Mouse (Mus musculus): Measurements from ENCODE around the gene Mief1.

Mief1 gene

DNA sequence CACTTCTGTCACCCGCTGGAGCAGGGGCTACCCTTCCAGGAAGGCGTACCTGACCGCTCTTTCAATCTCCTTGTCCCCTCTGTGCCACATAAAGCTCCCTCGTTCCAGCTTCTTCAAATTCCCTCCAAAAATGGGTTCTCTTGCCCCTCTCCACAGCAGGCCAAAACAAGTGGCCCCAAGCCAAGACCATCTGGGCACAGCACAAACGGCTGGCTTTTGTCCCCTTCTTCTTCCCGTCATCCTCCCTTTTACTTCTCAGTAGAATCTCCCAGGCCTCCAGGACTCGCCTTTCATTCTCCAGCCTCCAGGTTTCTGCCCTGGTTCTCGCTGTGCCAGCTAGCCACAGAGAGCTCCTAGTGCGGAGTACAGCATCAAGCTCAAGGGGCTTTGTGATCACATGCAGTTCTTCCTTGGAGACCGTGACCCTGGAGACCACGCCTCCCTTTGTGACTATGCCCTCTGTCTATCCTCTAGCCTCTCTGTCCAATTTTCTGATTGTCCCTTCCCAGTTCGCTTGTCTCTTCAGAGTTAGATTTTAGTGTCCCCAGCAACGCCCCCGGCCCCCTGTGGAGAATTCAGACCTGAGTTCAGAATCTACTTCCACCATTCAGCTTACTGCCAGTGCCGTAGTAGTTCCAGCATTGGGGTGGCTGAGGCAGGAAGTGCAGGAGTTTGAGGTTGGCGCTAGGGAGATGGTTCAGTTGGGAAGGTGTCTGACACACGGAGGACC is 5.6 kb upstream of the Mief1 start:
- no peak for DNase-seq

DNA sequence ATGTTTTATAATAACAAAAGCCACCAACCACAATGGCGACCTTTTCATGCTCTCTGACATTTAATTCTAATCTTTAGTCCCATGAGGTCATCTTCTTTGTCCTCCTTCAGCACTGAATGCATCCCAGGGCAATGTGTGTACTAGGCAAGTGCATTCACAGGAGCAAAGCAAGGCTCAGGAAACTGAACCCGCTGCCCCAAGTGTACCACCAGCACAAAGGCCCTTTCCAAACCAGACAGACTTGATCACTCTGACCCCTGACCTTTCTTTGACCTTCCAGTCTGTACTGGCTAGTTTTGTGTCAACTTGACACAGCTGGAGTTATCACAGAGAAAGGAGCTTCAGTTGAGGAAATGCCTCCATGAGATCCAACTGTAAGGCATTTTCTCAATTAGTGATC is 1.5 kb upstream of the Mief1 start:
- DNase-seq: no peak

DNA sequence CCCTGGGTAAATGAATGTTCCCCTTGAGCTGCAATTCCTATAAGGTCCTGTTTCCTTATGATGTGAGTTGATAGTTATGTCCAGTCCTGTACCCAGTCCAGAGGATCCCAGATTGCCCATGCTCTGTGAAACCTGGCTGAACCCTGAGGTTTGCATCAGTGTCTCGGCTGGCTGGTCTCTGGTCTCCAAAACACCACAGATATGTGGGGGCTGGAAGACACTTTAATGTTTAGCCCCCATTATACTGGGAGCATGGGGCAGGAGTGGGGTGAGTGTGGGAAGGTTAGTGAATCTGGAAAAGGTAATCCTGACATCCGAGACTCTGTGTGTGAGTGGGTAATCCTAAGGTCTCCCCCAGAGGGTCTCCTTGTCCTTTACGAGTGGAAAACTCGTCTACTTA is 765 bp upstream of the Mief1 start:
- DNase-seq: no peak

DNA sequence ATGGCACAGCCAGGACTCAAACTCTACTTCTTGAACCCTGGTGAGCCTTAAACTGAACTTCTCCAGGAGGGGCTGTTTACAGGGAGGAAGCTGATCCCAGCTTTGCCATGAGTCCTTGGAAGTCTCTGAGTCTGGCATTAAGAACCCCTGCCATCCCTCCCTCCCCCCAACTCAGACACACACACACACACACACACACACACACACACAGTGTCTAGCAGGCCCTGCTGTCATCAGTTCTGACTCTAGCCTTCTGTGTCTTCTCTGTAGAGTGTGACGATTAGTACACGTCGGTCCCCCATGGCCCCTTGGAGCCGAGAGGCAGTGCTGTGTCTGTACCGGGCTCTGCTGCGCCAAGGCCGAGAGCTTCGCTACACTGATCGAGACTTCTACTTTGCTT is 1.7 kb downstream of the Mief1 start, which contains the start of gene AC140267.1:
Gene AC140267.1 (plus strand): TSS at position 301 of the 400 bp plus-strand sequence.
- DNase-seq: no peak

DNA sequence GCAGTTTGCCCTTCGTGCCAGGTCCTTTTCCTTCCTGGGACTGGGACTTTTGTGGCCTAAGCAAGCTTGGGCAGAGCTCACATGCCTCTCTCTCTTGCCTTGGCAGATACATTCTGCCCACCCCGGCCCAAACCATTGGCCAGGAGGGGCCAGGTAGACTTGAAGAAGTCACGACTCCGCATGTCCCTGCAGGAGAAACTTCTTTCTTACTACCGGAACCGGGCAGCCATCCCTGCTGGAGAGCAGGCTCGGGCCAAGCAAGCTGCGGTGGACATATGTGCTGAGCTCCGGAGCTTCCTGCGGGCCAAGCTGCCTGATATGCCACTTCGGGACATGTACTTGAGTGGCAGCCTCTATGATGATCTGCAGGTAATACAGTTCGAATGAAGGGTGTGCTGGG is 14.3 kb downstream of the Mief1 start:
- DNase-seq: no peak

DNA sequence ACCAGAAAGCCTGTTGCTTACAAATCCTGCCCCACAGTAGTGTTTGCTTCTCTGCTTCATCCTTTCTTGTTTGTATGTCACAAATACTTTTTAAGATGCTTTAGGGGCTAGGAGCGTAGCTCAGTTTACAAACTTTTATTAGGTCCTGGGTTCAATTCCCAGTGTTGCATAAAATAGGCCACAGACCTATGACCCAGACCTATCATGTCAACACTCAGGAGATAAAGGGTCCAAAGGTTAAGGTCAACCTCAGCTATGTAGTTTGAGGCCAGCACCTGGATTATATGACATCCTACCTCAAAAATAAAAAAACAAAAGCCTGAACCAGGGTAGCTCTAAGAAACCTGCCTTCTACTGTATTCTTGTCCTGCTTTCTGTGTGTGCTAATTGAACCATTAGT is 14.8 kb downstream of the Mief1 start:
- no peak for DNase-seq

DNA sequence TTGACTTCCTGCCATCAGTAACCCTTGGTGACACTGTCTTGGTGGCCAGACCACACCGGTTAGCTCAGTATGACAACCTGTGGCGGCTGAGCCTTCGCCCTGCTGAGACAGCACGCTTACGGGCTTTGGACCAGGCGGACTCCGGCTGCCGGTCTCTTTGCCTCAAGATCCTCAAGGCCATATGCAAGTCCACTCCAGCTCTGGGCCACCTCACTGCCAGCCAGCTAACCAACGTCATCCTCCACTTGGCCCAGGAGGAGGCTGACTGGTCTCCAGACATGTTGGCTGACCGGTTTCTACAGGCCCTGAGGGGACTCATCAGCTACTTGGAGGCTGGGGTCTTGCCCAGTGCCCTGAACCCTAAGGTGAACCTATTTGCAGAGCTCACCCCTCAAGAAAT is 15.9 kb downstream of the Mief1 start:
- no peak for DNase-seq

DNA sequence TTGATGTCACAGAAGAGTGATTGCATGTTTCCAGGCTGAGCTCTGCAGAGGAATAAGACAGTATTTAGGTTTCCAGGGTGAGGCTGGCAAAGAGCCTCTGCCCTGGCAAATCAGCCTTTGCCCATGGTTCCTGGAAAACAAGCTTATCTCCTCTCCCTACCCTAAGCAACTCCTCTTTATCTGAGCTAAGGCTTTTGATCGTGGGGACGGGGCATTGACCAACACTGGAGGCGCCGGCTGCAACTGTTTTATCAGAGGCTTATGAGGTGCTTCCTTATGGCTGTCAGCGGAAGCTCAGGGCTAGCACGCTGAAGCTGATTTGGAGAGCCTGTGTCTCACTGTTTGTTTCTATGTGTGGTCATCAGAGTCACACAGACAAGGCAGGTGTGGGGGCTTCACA is 16.8 kb downstream of the Mief1 start:
- DNase-seq: no peak

DNA sequence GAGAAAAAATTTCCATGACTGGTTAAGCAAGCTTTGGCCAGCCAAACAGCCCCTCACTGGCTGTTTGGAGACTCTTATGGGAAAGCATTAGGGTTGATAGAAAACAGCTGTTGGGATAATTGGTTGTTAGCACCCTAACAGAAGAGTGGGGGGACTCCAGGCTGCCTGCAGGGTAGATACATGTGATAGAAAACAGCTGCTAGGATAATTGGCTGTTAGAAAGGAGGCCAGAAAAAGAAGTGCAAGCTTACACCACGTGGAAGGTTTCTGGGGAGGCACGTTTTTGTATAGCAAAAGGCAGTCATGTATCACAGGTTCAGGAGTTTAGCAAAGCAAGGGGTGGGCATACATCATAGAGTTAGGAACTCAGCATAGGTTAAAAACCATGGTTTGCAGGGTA is 19.7 kb downstream of the Mief1 start:
- no peak for DNase-seq

DNA sequence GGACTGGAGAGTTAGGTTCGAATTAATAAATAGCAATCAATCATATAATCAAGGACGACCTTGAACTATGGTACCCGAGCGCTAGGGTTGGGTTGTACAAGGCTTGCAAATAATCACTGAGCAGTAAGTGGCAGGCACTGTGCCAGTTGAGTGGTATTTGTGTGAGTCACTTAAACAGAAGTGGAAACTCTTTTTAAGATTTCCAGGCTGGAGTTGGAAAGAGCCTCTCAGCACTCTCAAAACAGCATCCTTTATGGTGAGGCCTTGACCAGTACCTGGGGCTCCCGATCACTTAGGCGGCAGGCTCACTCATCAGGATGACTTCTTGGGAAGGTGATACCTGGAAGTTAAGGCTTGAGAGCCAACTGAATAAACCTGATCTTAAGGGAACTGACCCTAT is 20.4 kb downstream of the Mief1 start:
- DNase-seq: no peak

DNA sequence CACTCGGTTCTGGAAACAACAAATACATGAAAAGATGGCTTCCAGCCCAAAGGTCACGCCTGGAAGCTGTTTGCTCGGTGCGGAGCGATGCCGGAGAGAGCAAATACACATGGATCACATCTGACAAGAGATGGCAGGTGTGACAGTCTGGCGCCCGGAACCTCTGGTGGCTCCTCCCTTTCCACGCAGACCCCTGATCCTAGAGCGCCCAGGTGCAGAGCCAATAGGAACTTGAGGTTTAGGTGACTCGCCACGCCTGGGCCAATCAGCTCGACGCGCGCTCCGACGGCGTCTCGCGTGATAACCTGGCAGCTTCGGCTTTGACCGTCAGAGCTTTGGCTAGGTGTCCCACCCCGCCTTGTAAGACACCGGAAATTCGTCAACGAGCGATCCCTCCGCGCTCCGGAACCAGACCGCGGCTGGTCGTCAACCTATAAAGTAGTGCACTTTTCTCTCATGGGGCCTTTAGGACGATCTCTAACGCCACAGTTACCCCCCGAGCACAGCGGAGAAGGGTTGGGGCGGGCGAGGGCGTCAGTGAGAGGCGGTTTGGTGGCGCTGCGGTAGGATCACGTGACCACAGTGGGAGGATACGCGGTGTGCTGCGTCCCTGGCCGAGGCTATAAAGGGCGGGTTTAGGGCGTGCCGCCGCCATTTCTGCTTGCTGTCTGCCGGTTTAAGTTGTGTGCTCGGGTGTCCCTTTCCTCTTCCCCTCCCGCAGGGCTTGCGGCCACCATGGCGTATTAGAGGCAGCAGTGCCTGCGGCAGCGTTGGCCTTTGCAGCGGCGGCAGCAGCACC is 21.2 kb downstream of the Mief1 start, which contains the start of gene Atf4:
Gene Atf4 (plus strand): TSS at position 338 of the 799 bp plus-strand sequence.
- peak; percentile 97 for DNase-seq

DNA sequence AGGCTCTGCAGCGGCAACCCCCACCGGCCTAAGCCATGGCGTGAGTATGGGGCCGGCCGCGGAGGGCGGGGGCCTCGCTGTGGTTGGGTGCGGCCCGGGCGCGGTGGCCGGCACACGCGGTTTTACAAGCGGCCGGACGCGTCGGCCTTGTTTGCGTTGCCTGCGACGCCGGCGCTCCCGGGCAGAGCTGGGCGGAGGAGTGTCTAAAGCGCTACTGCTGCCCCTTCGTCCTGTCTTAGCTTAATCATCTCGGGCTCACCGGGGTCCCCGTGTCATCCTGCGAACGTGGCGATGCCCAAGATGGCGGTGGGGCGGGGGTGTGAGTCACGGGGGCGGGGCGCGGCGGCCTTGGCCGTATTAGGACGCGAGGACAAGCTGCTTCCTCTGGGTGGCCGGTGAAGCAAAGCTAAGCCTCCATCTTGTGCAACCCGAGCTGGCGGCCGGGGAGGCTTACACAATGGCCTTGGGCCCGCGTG is 21.9 kb downstream of the Mief1 start:
- peak; percentile 64 for DNase-seq

DNA sequence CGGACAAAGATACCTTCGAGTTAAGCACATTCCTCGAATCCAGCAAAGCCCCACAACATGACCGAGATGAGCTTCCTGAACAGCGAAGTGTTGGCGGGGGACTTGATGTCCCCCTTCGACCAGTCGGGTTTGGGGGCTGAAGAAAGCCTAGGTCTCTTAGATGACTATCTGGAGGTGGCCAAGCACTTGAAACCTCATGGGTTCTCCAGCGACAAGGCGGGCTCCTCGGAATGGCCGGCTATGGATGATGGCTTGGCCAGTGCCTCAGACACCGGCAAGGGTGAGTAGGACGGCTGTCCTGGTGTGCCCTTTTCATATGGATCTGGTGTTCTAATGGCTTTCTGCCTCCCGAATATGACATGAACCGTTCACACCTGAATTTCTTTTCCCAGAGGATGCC is 22.4 kb downstream of the Mief1 start:
- DNase-seq: peak; percentile 24

DNA sequence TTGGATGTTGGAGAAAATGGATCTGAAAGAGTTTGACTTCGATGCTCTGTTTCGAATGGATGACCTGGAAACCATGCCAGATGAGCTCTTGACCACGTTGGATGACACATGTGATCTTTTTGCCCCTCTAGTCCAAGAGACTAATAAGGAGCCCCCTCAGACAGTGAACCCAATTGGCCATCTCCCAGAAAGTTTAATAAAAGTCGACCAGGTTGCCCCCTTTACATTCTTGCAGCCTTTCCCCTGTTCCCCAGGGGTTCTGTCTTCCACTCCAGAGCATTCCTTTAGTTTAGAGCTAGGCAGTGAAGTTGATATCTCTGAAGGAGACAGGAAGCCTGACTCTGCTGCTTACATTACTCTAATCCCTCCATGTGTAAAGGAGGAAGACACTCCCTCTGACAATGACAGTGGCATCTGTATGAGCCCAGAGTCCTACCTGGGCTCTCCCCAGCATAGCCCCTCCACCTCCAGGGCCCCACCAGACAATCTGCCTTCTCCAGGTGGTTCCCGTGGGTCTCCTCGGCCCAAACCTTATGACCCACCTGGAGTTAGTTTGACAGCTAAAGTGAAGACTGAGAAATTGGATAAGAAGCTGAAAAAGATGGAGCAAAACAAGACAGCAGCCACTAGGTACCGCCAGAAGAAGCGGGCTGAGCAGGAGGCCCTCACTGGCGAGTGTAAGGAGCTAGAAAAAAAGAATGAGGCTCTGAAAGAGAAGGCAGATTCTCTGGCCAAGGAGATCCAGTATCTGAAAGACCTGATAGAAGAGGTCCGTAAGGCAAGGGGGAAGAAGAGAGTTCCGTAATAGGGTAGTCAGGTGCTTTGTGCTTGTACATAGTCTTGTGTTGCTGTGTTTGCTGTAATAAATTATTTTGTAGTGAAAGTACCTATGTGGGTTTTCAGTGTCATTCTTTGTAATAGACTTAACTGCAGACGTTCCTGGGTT is 23.1 kb downstream of the Mief1 start:
- no peak for DNase-seq

DNA sequence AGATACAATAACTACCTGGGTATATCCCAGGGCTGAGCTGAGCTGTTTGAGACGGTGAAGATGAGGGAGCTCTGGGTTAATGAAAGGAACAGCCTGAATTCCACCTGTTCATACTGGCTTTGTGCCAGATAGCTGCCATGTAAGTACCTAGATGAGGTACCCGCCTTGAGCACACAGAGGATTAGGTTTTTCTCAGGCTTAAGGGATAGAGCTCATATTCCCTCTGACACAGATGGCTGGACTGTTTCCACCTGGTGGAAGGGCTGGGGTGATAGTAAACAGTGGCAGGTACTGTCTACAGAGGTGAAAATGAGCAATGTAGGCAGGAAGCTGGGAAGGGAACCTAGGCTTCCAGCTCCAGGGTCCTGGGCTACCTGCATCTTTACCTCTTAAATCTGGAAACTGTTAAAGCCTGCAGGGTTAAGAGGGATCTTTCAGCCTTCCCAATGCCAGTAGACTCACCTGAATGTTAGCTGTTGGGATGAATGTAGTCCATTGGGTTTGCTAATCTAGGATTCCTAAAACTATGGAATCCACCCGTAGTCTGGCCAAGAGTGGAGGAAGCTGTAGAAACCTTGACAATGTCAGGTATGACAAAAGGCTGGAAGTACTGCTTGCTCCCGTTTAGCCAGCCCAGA is 23.9 kb downstream of the Mief1 start:
- no peak for DNase-seq

DNA sequence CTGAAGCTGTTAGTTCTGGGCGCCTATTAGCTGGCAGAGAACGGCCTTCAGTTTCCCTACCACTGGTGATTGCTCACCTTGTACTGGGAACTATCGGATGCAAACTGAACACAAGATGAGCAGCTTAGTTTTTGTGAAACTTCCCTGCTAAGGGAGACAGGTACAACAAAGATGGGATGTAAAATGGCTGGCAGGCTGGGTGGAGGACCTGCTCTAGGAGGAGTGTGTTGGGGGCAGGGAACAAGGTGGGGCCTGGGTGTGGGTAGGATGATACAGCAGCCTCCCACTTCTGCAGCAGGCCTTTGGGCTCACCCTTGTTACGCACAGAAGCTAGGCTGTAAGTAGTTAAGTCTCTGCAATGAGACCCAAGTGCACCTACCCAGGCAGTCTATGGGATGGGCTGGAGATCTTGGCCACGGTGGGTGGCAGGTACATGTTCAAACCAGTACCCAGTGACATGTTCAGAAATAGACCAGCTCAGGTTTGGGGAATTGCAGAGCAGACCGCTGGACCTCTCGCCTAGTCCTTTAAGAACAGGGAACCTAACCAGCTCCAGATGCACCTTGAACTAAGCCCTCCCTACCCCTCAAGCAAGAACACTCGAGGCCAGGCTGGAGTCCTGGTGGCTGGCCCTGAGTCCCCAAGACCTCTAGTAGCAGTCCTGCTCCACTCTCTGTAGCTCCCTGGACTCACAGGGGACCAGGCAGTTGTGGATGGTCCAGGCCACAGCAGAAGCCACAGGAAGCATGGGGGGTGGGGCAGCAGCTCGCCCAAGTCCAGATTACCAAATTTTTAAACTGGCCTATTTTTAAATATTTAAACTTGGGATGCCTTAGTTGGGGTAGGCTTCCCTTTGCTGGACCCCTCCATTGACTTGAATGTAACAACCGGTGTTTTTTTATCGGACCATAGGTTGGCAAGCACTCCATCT is 24.7 kb downstream of the Mief1 start:
- no peak for DNase-seq

DNA sequence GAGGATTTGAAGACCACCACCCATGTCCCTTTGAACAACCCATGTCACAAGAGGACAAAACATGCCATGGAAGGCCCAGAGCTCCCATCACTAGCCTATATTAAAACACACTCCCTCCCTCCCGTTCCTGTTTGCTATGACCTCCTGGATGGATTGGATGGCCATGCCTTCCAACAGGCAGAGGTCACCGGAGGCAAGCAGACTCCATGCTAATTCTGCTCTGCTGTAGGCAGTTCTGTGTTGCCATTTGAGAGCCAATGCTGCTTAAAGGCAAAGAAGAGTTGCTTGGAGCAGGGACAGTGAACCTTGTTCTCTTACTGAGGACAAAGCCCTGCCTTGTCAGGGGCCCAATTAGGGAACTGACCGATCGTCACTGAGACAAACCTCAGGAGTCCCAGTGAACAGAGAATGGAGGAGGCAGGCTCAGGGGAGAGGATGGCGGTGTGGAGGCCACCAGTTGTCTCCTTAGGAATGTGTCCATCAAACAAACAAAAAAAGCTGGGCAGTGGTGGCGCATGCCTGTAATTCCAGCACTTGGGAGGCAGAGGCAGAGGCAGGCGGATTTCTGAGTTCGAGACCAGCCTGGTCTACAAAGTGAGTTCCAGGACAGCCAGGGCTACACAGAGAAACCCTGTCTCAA is 25.7 kb downstream of the Mief1 start:
- no peak for DNase-seq

DNA sequence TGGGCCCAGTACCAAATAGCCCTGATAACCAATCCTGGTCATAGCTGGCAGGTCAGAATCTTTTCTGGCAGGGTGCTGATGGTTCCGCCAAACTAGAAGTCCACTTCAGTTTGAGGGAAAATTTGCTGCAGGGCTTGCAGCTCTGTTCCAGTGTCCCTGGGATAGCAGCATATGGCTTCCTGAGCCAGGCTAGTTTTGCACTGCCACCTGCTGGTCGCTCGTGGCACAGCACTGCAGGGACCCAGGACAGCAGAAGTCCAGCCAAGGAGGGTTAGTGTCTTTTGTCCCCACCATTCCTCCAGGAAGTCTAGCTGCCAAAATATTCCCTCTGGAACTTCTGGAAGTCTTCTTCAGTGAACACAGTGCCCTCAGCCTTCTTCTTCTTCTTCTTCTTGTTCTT is 26.9 kb downstream of the Mief1 start:
- DNase-seq: peak; percentile 81

DNA sequence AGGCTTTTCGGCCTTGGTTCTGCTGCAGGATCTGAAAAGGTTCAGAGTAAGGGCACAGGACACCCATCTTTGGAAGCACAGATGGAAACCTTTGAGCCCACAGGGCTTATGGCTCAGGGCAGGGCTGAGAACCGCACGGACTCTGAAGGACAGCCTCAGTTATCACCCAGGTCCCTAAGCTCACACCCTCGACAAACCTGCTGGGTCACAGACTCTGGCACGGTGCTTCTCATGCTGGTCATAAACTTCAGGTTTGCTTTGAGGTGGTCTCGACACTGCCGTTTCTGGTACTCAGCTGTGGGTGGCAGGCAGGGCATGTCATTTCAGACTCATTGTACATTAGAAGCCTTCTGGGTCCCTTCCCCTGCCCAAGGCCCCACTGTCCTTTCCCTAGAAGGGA is 27.3 kb downstream of the Mief1 start:
- DNase-seq: no peak

DNA sequence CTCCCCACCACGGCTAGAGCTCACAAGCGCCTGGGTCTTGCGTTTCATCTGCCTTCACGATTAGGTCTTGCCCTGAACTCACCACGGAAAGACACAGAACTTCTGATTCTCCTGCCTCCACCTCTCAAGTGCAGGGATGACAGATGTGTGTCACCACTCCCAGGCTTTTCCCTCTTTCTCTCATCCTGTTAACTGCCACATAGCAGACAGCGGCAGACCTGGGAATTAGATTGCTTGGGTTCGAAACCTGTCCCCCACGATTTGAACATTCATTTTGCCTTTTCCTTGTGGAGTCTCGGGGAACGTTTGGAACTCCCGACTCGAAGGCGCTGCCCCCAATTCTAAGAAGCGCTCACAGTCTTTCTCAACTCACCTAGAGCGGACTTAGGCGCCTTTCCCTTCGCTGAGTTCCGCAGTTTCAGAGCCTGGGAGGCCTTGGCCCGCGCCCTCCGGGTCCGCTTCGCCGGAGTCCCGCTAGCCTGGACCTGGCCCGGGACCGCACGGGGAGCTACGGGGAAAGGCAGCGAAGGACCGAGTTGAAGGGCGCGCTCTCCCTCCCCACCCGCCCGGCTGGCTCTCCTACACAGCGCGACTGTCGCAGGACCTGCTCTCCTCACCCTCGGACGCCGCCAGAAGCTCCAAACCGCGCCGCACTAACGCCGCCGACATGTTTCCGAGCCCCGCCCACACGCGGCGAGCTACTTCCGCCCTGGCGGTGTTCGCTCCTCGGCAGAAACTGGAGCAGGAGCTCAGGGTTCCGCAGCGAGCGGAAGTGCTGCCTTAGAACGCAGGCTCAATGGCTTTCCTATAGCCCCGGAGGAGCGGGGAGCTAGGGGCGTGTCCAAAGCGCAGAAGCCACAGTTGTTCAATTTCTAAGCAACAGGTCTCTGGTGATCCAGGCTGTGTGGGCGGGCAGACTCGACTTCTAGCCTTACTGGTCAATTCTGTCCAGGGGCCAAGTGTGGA is 30.1 kb downstream of the Mief1 start, which contains the start of gene Rps19bp1:
Gene Rps19bp1 (minus strand): TSS at position 706 of the 966 bp plus-strand sequence.
- peak; percentile 93 for DNase-seq

All from thymus, postnatal 14 days (tissue).